Mouse (Mus musculus) left cerebral cortex, postnatal 4 days (tissue): ENCODE measurements around the gene Suz12. TPM values are rescaled to one million over a fixed set of nuclear protein-coding genes. Genes with fewer than 3 reads are reported as not detected.
A peak's percentile ranks its signal among the peaks of the same experiment; 100 is the strongest.

Source experiments
- DNase-seq: peaks from one replicate; pipeline ENCODE4 v3.0.0-alpha.2; 2022
- intact Hi-C: fragments of 180-260 bp; cut with DNase I; formaldehyde crosslinking; loops from one replicate; pipeline ENCODE4 v1.15.1; 2025
- total RNA-seq, 2 experiments: library from RNA; stranded (reverse); gene quantifications; 2 replicates each; pipeline ENCODE4 v1.2.3; 2021

Gene Suz12
- total RNA-seq, 2 experiments from 2014 or later: 46.8 to 46.9 TPM

GRCm38 (mm10) chr11:80071039-80071438, 78.1 kb downstream of the Suz12 start:
- intact Hi-C loops: no loop called here
- DNase-seq: no peak

- no peak for DNase-seq
- intact Hi-C loops: no loop called here
These were observed 79.5 kb downstream of the Suz12 start for GRCm38 (mm10) chr11:80072365-80072764.

GRCm38 (mm10) chr11:80075608-80076277, 82.8 kb downstream of the Suz12 start:
- DNase-seq: no peak
- intact Hi-C loops: no loop called here

- no peak for DNase-seq
- intact Hi-C loops: no loop called here
These were observed 85.1 kb downstream of the Suz12 start for GRCm38 (mm10) chr11:80077784-80078545.

- no peak for DNase-seq
- intact Hi-C loops: no loop called here
These were observed 85.9 kb downstream of the Suz12 start for GRCm38 (mm10) chr11:80078831-80079230.

DNA sequence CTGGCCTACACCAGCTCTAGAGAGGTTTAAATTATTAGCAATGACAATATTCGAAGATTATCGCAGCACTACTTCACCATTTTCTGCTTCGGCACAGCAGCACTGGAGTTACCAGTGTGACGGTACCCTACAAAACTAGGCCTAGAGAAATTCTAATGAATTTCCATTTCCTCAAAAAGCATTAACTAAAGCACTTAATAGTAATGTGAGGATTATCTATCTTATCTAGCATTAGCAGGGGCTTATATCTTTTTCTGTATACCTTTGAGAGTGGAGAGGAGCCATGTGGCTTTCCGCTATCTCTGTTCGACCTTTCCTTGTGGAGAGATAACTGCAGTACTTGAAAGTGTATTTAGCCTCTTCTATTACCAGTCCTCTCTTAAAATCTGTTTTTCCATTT, 86.8 kb downstream of the Suz12 start:
- no peak for DNase-seq
- intact Hi-C loops: no loop called here

GRCm38 (mm10) chr11:80080381-80080825, 87.5 kb downstream of the Suz12 start:
- DNase-seq: no peak
- intact Hi-C loops: no loop called here

- intact Hi-C loops: no loop called here
- peak; percentile 97 for DNase-seq
These were observed 88.2 kb downstream of the Suz12 start, which contains the start of gene Crlf3 for GRCm38 (mm10) chr11:80080826-80081728. Gene Crlf3, minus strand, starts transcription at chr11:80080991.

DNA sequence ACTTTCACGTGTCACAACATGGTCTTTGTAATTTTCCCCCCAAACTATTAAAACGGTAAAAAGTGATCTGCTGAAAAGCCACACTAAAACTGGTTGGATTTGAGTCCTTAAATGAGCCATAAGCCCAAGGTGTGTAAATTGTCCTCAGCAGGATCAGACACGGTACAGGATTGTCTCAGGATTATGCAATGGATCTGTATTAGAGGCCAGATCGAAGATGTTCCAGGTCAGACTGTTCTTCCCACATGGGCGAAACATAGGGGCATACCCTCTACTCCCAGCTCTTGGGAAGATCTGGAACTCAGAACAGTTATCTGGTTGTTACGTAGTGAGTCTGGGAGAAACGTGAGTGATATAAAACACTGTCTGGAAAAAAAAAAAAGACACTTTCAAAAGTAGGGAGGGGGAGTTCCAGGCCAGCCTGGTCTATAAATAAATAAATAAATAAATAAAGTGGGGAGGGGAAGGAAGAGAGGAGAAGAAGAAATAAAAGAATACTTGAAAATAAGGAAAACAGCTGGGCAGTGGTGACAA, 88.9 kb downstream of the Suz12 start:
- intact Hi-C loops: no loop called here
- DNase-seq: no peak

Other genes with a start within 250 kb of the Suz12 start
- gene Utp6, start 30.7 kb upstream of the Suz12 start, total RNA-seq: 10 to 100 TPM; 35.0 to 47.8 TPM
- gene Crlf3, start 87.9 kb downstream of the Suz12 start, total RNA-seq: 10 to 100 TPM; 13.1 to 14.5 TPM
- 1 to 10 TPM; 8.0 to 8.9 TPM for gene Atad5, start 96.3 kb downstream of the Suz12 start, total RNA-seq
- 10 to 100 TPM; 11.2 to 11.4 TPM for gene Tefm, start 149.1 kb downstream of the Suz12 start, total RNA-seq
- gene Adap2, start 161.0 kb downstream of the Suz12 start, total RNA-seq: 1 to 10 TPM; 3.0 to 5.0 TPM
- gene Rnf135, start 190.7 kb downstream of the Suz12 start, total RNA-seq: 1 to 10 TPM; 1.6 to 1.7 TPM
- gene Rhot1, start 215.9 kb downstream of the Suz12 start, total RNA-seq: 10 to 100 TPM; 64.9 to 65.2 TPM